Mouse (Mus musculus) gastrocnemius, postnatal 4 days (tissue): ENCODE results near the gene Pcbp3. TPM values are rescaled to one million over a fixed set of nuclear protein-coding genes. Genes with fewer than 3 reads are reported as not detected.
A peak's percentile ranks its signal among the peaks of the same experiment; 100 is the strongest.

ENCODE experiments used
- DNase-seq, 2 experiments: peaks; one replicate each; pipeline ENCODE4 v3.0.0; 2021 to 2022; ENCODE audit warnings: low spot score in 2 of 2, mixed read lengths in 2 of 2
- total RNA-seq, 2 experiments: library from RNA; stranded (reverse); gene quantifications; 2 replicates each; pipeline ENCODE4 v1.2.3; 2021

The Pcbp3 gene
- total RNA-seq, 2 experiments from 2014 or later: 10.3 to 10.9 TPM

- peak in 1 of 2 experiments; percentile 81 for DNase-seq
Measured at GRCm38 (mm10) chr10:76734979-76735378, 226.7 kb downstream of the Pcbp3 start.

DNA sequence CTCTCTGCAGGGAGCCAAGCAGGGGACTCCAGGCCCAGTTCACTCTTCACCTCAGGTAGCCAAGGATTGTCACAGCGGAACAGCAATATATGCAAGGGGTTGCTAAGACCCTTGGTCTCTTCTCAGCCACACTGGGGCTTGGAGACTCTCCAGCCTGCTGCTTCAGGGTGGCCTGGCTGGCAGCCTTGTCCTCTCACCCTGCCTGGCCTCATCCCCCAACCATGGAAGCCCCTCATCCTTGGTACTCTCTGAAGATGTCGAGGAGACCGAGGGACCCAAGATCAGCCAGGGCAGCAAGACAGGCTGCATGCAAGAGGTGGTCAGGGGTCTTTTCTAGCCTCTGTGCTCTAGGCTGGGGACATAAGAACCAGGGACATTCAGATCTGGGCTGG is 228.0 kb downstream of the Pcbp3 start:
- no peak for DNase-seq

- DNase-seq: peak; percentile 79 to 91
Measured at GRCm38 (mm10) chr10:76732881-76733676, 228.6 kb downstream of the Pcbp3 start.

GRCm38 (mm10) chr10:76732391-76732790 is 229.3 kb downstream of the Pcbp3 start:
- DNase-seq: no peak

GRCm38 (mm10) chr10:76731621-76732239 is 230.0 kb downstream of the Pcbp3 start:
- peak in 1 of 2 experiments; percentile 55 for DNase-seq

DNA sequence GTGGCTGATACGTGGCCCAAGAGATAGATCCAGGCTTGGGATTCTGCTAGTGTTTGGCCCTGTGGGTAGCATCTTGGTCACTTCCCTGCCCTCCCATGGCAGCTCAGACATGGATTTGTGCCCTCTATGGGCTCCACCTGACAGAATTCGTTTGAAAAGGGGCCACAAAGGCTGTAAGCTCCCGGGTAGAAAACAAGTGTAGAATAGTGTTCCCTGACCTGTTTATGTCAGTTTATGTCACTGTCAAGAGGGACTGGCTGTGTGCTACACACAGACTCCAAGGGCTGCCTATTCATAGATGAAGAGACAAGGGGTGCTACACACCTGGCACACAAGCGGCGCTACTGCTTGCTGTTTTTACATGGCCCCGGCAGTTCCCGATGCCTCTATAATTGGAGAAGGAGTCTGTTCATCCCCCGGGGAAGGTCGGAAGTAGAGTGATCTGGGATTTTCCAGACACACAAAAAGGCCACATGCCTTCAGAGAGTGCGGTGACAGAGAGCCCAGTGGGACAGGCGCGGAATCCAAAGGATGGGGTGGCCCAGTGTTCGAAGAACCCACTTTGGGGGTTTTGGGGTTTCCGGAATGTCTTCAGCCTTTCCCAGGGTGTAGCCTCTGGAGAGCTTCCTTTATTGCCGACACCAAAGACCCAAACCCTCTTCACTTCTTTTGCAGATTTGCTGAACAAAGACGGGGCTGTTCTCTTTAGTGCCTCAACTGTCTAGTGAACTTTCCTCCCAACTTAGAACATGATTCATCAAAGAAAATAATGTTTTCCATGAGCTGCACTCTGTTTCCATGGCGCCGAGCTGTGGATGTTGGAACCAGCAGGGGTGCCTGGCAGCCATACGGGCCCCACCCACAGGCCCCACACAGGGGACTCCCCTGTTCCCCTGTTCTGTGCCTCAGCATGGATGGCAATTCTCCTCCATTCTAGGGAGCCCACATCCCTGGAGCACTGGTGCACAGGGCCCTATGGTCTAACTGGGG is 231.8 kb downstream of the Pcbp3 start:
- peak in 1 of 2 experiments; percentile 50 for DNase-seq

DNA sequence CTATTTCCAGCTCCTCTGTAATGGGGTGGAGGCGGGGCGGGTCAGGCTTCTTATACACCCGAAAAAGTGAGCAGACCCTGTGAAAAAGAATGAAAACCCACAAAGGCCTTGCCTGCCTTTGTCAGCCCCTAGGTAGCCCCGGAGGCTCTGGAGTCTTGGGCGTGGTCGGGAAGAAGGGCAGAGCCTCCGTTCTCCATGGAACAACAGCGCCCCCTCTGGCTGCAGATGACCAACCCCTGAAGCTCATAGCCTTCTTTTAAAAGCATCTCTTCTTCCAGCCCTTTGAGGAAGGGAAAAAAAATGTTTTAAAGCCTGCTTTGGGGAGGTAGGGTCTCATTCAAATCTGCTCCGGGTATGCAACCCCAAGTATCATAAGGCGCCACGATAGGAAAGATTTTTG is 233.3 kb downstream of the Pcbp3 start:
- DNase-seq: peak; percentile 90 to 93

DNA sequence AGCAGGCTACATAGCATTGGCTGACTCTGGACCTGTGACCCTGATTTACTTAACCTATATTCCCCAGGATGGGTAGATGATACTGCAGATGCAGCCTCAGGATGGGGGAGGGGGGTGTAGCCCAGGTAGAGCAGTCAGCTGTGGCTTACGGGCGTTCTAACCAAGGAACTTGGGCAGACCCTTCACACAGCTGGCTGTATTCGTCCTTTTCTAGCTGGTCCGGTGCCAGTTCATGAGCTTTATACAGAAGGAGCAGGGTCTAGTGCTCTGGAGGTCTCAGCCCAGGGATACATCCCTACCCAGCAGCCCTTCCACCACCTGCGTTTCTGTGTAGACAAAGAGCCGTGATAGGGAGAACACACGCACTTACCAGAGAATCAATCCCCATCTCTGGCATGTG is 234.4 kb downstream of the Pcbp3 start:
- no peak for DNase-seq

DNA sequence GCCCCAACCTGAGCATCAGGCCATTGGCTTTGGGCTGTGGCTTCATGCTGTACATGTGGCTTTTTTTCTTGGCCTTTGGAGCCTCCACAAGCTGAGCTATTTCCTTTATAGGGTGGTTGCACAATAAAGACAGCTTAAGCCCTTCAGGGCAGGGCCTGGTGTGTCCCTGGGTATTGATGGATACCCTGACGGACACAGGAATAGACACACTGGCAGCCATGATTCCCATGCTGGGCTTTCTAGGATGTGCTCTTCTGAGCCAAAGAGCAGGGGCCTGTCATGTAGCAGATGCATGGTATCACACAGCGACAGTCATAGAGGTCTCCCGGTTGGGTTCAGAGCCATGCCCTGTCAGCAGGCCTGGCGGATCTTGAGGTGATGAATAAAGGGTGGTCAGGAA is 234.8 kb downstream of the Pcbp3 start:
- peak in 1 of 2 experiments; percentile 14 for DNase-seq

GRCm38 (mm10) chr10:76725682-76726285 is 235.9 kb downstream of the Pcbp3 start, which contains the start of gene Col6a1:
Gene Col6a1, minus strand, starts transcription at chr10:76726168.
- peak; percentile 23 to 51 for DNase-seq

GRCm38 (mm10) chr10:76725097-76725496 is 236.6 kb downstream of the Pcbp3 start:
- DNase-seq: peak; percentile 13 to 17

DNA sequence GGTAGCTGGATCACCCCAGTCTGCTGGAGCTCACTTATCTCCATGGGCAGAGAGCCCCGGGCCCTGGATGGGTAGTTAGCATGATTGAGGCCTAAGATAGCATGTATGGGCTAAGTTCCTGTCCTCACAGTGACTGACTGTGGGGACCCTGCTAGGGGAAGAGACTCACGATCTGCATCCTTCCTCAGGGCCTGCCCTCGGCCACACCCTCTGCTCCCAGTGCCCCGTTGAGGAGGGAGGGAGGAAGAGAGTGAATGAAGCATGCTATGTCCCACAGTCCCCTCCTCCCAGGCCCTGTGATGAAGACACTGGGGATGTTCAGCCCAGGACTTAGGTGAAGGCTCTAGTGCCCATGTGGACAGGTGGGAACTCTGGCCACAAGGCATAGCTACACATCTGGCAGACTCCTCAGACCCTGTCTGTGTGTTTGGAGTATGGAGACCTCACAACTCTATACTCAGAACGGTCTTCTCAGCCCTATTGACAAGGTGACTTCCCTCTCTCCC is 237.4 kb downstream of the Pcbp3 start:
- peak in 1 of 2 experiments; percentile 21 for DNase-seq

DNA sequence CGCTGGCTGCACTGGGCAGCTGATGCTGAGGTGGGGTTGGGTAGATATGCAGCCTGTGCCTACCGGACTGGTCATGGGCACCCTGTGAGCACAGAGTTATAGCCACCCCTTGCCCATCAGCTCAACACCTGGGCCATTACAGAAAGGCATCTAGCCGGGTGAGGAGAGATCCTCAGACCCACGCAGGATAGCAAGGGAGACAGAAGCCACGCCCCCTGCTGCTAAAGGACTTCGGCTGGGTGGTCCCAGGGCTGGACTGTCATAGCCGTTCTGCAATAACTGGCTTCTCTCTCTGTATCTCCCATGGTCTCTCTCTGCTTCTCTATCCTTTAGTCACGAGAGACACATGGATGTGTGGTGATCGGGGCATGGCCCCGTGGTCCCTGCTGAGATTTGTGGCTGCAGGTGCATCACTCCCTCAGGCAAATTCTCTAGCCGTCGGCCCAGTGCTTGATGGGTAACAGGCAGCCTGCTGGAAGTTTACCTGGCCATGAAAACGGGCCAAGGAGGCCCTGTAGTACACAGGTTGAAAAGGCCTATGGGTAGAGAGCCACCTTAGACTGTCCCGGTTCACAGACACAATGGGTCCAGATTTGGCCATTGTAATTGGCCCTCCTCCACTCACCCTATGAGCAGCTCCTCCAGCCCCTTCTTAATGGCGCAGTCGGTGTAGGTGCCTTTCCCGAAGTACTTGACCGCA is 238.8 kb downstream of the Pcbp3 start:
- DNase-seq: peak in 1 of 2 experiments; percentile 15

- peak in 1 of 2 experiments; percentile 12 for DNase-seq
Measured at GRCm38 (mm10) chr10:76721746-76722145, 239.9 kb downstream of the Pcbp3 start.

DNA sequence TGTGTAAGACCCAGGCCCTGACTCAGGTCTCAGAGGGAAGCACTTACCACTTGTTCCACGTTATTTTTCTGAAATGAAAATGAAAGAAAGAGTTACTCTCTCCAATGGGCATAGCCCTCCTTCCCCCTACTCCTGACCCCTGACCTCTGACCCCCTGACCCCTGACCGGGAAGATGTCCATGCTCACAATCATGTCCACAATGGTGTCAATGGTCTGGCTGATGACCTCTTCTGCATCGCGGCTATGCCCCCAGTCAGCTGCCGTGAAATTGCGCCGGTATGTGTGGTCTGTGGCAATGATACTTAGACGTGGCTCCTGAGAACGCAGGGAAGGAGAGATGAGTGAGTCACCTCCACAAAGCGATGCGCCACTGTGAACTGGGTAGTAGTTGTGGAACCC is 240.5 kb downstream of the Pcbp3 start:
- DNase-seq: peak in 1 of 2 experiments; percentile 15

DNA sequence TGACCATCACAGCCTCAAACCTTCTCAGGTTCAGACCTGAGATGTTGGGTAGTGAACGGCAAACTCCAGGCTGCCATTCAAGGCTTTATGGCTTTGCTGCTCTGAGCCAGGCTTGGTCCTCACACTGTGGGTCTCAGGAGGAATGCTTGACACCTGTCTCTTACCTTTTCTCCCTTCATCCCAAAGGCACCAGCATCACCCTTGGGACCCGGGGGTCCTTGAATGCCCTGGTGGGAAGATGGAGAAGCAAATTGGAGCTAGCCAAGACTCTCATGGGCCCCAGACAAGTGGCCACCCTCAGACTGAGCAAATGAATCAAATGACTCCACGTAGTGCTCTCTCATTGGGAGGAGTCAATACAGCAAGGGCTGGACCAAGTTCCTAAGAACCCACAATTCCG is 244.1 kb downstream of the Pcbp3 start:
- DNase-seq: no peak

DNA sequence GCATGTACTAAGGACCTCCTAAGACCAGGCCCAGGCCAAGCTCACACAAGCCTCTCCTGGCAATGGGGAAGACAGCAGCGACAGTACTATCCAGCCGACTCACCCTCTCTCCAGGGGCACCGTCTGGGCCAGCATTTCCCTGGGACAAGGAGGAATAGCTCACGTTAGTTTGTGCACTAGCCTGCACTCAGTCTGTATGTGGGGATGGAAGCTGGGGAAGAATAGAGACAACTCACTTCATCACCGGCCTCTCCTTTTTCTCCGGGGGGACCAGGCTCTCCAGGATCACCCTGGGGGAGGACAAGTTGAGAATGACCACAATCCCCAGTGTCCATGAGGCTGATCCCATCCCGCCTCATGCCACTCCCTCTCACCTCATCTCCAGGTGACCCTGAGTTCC is 244.7 kb downstream of the Pcbp3 start:
- no peak for DNase-seq

DNA sequence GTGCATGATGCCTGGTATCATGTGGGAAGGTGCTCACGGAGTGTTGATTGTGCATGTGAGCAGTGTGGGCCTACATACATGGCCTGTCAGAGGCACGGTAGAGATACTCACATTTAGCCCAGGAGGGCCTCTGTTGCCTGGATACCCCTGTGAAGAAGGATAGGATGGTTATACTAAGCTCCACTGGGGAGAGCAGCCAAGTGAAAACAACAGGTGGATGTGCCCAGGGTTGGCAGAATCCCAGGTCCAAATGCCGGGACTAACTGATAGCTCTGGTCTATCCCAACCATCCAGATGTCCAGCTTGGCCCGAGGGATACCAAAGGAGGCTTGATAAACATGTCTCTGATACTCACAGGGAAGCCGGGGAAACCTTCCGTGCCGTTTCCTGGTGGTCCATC is 247.4 kb downstream of the Pcbp3 start:
- peak in 1 of 2 experiments; percentile 59 for DNase-seq

- DNase-seq: no peak
Measured at GRCm38 (mm10) chr10:76712500-76712899, 249.2 kb downstream of the Pcbp3 start.
